8 mouse cellular contexts compared by ENCODE assay signal in genomic region chr1:152624644-152625454, GRCm38 (mm10).
DNase-seq lines count a peak whose midpoint lies in the region; ATAC-seq lines count a peak whose summit lies in the region.

No protein-coding gene starts in this region.

- DNase-seq in cerebellum, postnatal 25 days, result peak; percentile 62 to 74
- peak; percentile 83 for DNase-seq in gastrocnemius, postnatal 14 days
- peak; percentile 61 for DNase-seq in hindlimb bud, embryonic 11.5 days (ENCODE audit: extremely low spot score, low read depth, low spot score)
- peak; percentile 85 for DNase-seq in limb, embryonic 10.5 days (ENCODE audit: low spot score)
- DNase-seq in midbrain, embryonic 10.5 days (ENCODE audit: low spot score), result peak; percentile 86
- DNase-seq in right cerebral cortex, postnatal 25 days, result peak; percentile 67

- peaks cover 39% of the 10 kb centered on the region for H3K4me1 ChIP-seq in limb, embryonic 10.5 days
- peaks cover 48% of the 10 kb centered on the region for H3K4me1 ChIP-seq in midbrain, embryonic 10.5 days

- ATAC-seq in activated CD4-positive, CD25-positive, alpha-beta regulatory T cell, adult 4 months, result peak; percentile 57
- ATAC-seq in erythroid progenitor cell, adult 5-6 weeks (replicated peaks; ENCODE audit: low FRiP score, poor library complexity, severe bottlenecking), result no peak

- peaks cover 22% of the 10 kb centered on the region for H3K36me3 ChIP-seq in limb, embryonic 10.5 days
- H3K36me3 ChIP-seq in midbrain, embryonic 10.5 days, result peaks cover 7% of the 10 kb centered on the region

- intact Hi-C loops in gastrocnemius, postnatal 14 days (cut with DNase I; ENCODE audit: low total_unique reads), result loop anchor here (5.0 kb wide), 1 partner anchor 68 kb away; no protein-coding TSS in a partner anchor

- no peaks in the 10 kb centered on the region for H3K9me3 ChIP-seq in limb, embryonic 10.5 days (replicated peaks)
- H3K9me3 ChIP-seq in midbrain, embryonic 10.5 days (replicated peaks), result no peaks in the 10 kb centered on the region

- peak overlapping the region; percentile 95 for H3K27ac ChIP-seq in limb, embryonic 10.5 days
- H3K27ac ChIP-seq in midbrain, embryonic 10.5 days (replicated peaks), result peak overlapping the region; percentile 93

- WGBS in limb, embryonic 10.5 days, result under 1% methylated on average over 61 of the region's 61 CpGs
- under 1% methylated on average over 61 of the region's 61 CpGs for WGBS in midbrain, embryonic 10.5 days

- H3K4me3 ChIP-seq in limb, embryonic 10.5 days, result peak overlapping the region; percentile 76
- H3K4me3 ChIP-seq in midbrain, embryonic 10.5 days, result peak overlapping the region; percentile 70

- no peaks in the 10 kb centered on the region for H3K27me3 ChIP-seq in limb, embryonic 10.5 days (ENCODE audit: low read depth, poor library complexity, severe bottlenecking)
- H3K27me3 ChIP-seq in midbrain, embryonic 10.5 days (ENCODE audit: low read depth, poor library complexity, severe bottlenecking), result peaks cover 33% of the 10 kb centered on the region
